10 mouse cellular contexts compared by ENCODE assay signal in the genomic region with DNA sequence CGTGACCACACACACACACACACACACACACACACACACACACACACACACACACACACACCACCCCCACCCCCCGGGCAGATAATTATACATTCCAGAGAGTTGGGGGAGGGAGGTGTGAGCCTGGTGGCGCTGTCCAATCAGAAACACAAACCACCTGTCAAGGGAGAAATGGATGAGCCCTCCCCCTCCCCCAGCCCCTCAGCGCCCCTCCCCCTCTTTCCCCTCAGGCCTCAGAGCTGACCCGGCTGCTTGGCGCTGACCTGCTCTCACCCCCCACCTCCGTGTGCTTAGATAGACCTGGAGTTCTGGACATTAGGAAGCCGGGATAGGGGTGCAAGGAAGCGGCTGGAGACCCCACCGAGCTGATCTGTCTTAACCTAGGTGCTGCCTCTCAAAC. TPM values are rescaled to one million over a fixed set of nuclear protein-coding genes. Genes with fewer than 3 reads are reported as not detected.
DNase-seq lines count a peak whose midpoint lies in the region; ATAC-seq and TF ChIP-seq lines count a peak whose summit lies in the region.
"Had no signal": no experiment of that assay in that cellular context is flagged by ENCODE, and none has a peak within 500 bp of the region (broad histone marks: within the 10 kb centered on the region; RNA-seq: fewer than 3 reads in every experiment).

No protein-coding gene starts in this region.

- peaks cover 46% of the 10 kb centered on the region for H3K27me3 ChIP-seq in liver, postnatal 0 days (ENCODE audit: insufficient read depth, low read length)
- peaks cover 27% of the 10 kb centered on the region for H3K27me3 ChIP-seq in forebrain, postnatal 0 days (ENCODE audit: insufficient read depth, low read length)
- no peaks in the 10 kb centered on the region for H3K27me3 ChIP-seq in midbrain, embryonic 10.5 days (ENCODE audit: low read depth, poor library complexity, severe bottlenecking)

- H3K9ac ChIP-seq in liver, postnatal 0 days (replicated peaks): no peak overlapping the region
- no peak overlapping the region for H3K9ac ChIP-seq in forebrain, postnatal 0 days

- H3K4me2 ChIP-seq in liver, postnatal 0 days (ENCODE audit: low read depth, low read length): no peak overlapping the region
- H3K4me2 ChIP-seq in forebrain, postnatal 0 days (ENCODE audit: low read depth): peak overlapping the region; percentile 14

- WGBS in liver, postnatal 0 days (ENCODE audit: insufficient replicate concordance): 2% methylated on average over 7 of the region's 10 CpGs
- WGBS in forebrain, postnatal 0 days: 2% methylated on average over 5 of the region's 10 CpGs
- under 1% methylated on average over 8 of the region's 10 CpGs for WGBS in midbrain, embryonic 10.5 days

- H3K4me3 ChIP-seq in liver, postnatal 0 days (ENCODE audit: low read depth, low read length): no peak overlapping the region
- no peak overlapping the region; the same call in 1 of the 2 replicates for H3K4me3 ChIP-seq in forebrain, postnatal 0 days (ENCODE audit: low read depth, low read length)
- H3K4me3 ChIP-seq in midbrain, embryonic 10.5 days: peak overlapping the region; percentile 83

- H3K36me3 ChIP-seq in liver, postnatal 0 days (replicated peaks; ENCODE audit: insufficient read depth, low read length): no peaks in the 10 kb centered on the region
- H3K36me3 ChIP-seq in forebrain, postnatal 0 days (ENCODE audit: insufficient read depth): no peaks in the 10 kb centered on the region
- peaks cover 17% of the 10 kb centered on the region; the same call in 1 of the 2 replicates for H3K36me3 ChIP-seq in midbrain, embryonic 10.5 days

- peak; percentile 37 for DNase-seq in liver
- no peak for DNase-seq in liver, postnatal 0 days
- DNase-seq in forebrain, postnatal 0 days: no peak
- DNase-seq in midbrain, embryonic 10.5 days (ENCODE audit: low spot score): peak; percentile 90
- DNase-seq in layer of hippocampus, postnatal 14 days (ENCODE audit: low spot score in 2 of 2): no peak
- DNase-seq in kidney, postnatal 4 days: no peak
- no peak for DNase-seq in left cerebral cortex, adult 9 months (ENCODE audit: low spot score in 2 of 2)
- no peak for DNase-seq in frontal cortex, postnatal 36 days (ENCODE audit: low spot score in 2 of 2)

- H3K27ac ChIP-seq in liver, postnatal 0 days (ENCODE audit: low read depth): no peak overlapping the region
- H3K27ac ChIP-seq in forebrain, postnatal 0 days (ENCODE audit: low read depth, low read length): no peak overlapping the region
- peak overlapping the region; percentile 92 for H3K27ac ChIP-seq in midbrain, embryonic 10.5 days (replicated peaks)

- peaks cover 7% of the 10 kb centered on the region for H3K4me1 ChIP-seq in liver, postnatal 0 days (ENCODE audit: insufficient read depth)
- no peaks in the 10 kb centered on the region; the same call in none of the 2 replicates for H3K4me1 ChIP-seq in forebrain, postnatal 0 days (ENCODE audit: insufficient read depth)
- H3K4me1 ChIP-seq in midbrain, embryonic 10.5 days: peaks cover 66% of the 10 kb centered on the region

- ATAC-seq in liver, postnatal 0 days: no peak
- no peak for ATAC-seq in forebrain, postnatal 0 days

- no peak for TF ChIP-seq CTCF in liver, postnatal 0 days (IDR thresholded peaks at IDR 0.05; ENCODE audit: low read depth)
- no peak for TF ChIP-seq CTCF in forebrain, postnatal 0 days (IDR thresholded peaks at IDR 0.05; ENCODE audit: low read depth)

- TF ChIP-seq EP300 in liver, postnatal 0 days (IDR thresholded peaks at IDR 0.05; ENCODE audit: low read depth): no peak

- no peaks in the 10 kb centered on the region for H3K9me3 ChIP-seq in liver, postnatal 0 days (ENCODE audit: low read length)
- H3K9me3 ChIP-seq in forebrain, postnatal 0 days (ENCODE audit: low read length): no peaks in the 10 kb centered on the region
- H3K9me3 ChIP-seq in midbrain, embryonic 10.5 days (replicated peaks): no peaks in the 10 kb centered on the region

RNA-seq across cellular contexts. Expression of a gene that starts 0.6 kb away (rescaled TPM):
- 0.87 and 1.1 TPM in 2 replicates for polyA plus RNA-seq in liver, postnatal 0 days (2015; fragmentation: Nextera tagmentation; extraction: Ambion mirVana)
- 0.05 TPM in 1 of 2 replicates, not detected in the other for total RNA-seq in forebrain, postnatal 0 days (2014; rRNA removed)
- not detected in 2 replicates for polyA plus RNA-seq in forebrain, postnatal 0 days (2015; fragmentation: Nextera tagmentation; extraction: Ambion mirVana)
- 16.9 and 29.2 TPM in 2 replicates for polyA plus RNA-seq in midbrain, embryonic 10.5 days (2016; fragmentation: Nextera tagmentation; extraction: Ambion mirVana)
- total RNA-seq in layer of hippocampus, postnatal 14 days (2021): not detected
- total RNA-seq: layer of hippocampus, postnatal 10 days had no signal

RNA-seq across cellular contexts. Expression of a gene that starts 18.5 kb away (rescaled TPM):
- polyA plus RNA-seq in liver, postnatal 0 days (2015; fragmentation: Nextera tagmentation; extraction: Ambion mirVana): 8.3 and 10.3 TPM in 2 replicates
- total RNA-seq in forebrain, postnatal 0 days (2014; rRNA removed): 40.2 and 42.0 TPM in 2 replicates
- 39.8 and 43.5 TPM in 2 replicates for polyA plus RNA-seq in forebrain, postnatal 0 days (2015; fragmentation: Nextera tagmentation; extraction: Ambion mirVana)
- 38.8 and 41.4 TPM in 2 replicates for polyA plus RNA-seq in midbrain, embryonic 10.5 days (2016; fragmentation: Nextera tagmentation; extraction: Ambion mirVana)
- total RNA-seq in layer of hippocampus, postnatal 14 days (2021): 10 to 100 TPM; 57.9 to 65.2 TPM

RNA-seq across cellular contexts. Expression of a gene that starts 34.4 kb away (rescaled TPM):
- not detected in 2 replicates for polyA plus RNA-seq in liver, postnatal 0 days (2015; fragmentation: Nextera tagmentation; extraction: Ambion mirVana)
- total RNA-seq in forebrain, postnatal 0 days (2014; rRNA removed): not detected in 2 replicates
- not detected in 2 replicates for polyA plus RNA-seq in forebrain, postnatal 0 days (2015; fragmentation: Nextera tagmentation; extraction: Ambion mirVana)
- polyA plus RNA-seq in midbrain, embryonic 10.5 days (2016; fragmentation: Nextera tagmentation; extraction: Ambion mirVana): not detected in 2 replicates
- not detected for total RNA-seq in layer of hippocampus, postnatal 14 days (2021)
- total RNA-seq: layer of hippocampus, postnatal 10 days had no signal
- polyA plus RNA-seq: heart, postnatal 0 days had no signal

RNA-seq across cellular contexts. Expression of a gene that starts 41.4 kb away (rescaled TPM):
- 0.69 and 1.4 TPM in 2 replicates for polyA plus RNA-seq in liver, postnatal 0 days (2015; fragmentation: Nextera tagmentation; extraction: Ambion mirVana)
- 3.4 and 11.8 TPM in 2 replicates for total RNA-seq in forebrain, postnatal 0 days (2014; rRNA removed)
- polyA plus RNA-seq in forebrain, postnatal 0 days (2015; fragmentation: Nextera tagmentation; extraction: Ambion mirVana): 3.7 and 4.5 TPM in 2 replicates
- 2.0 TPM in 2 replicates for polyA plus RNA-seq in midbrain, embryonic 10.5 days (2016; fragmentation: Nextera tagmentation; extraction: Ambion mirVana)
- total RNA-seq in layer of hippocampus, postnatal 14 days (2021): 1 to 10 TPM; 1.2 to 2.2 TPM
- polyA plus RNA-seq: heart, postnatal 0 days had no signal

RNA-seq across cellular contexts. Expression of a gene that starts 50.8 kb away (rescaled TPM):
- 547 and 562 TPM in 2 replicates for polyA plus RNA-seq in liver, postnatal 0 days (2015; fragmentation: Nextera tagmentation; extraction: Ambion mirVana)
- 377 and 408 TPM in 2 replicates for total RNA-seq in forebrain, postnatal 0 days (2014; rRNA removed)
- 1,226 and 1,340 TPM in 2 replicates for polyA plus RNA-seq in forebrain, postnatal 0 days (2015; fragmentation: Nextera tagmentation; extraction: Ambion mirVana)
- 3,615 and 3,770 TPM in 2 replicates for polyA plus RNA-seq in midbrain, embryonic 10.5 days (2016; fragmentation: Nextera tagmentation; extraction: Ambion mirVana)
- 100 to 1,000 TPM; 153 to 159 TPM for total RNA-seq in layer of hippocampus, postnatal 14 days (2021)

Comparison
In these comparisons a context has a peak if more than half of its experiments do, and no peak if none do; other contexts are left out.
1. DNase-seq: peak in liver (single experiment) and midbrain, embryonic 10.5 days (single experiment); none in liver, postnatal 0 days (single experiment), forebrain, postnatal 0 days (single experiment), layer of hippocampus, postnatal 14 days (0 of 2), kidney, postnatal 4 days (0 of 2), left cerebral cortex, adult 9 months (0 of 2) and frontal cortex, postnatal 36 days (0 of 2).